In genomic region chr11:98922307-98922706, GRCm38 (mm10) we compare ENCODE assay signal across 8 mouse cellular contexts. TPM values are rescaled to one million over a fixed set of nuclear protein-coding genes. Genes with fewer than 3 reads are reported as not detected.
DNase-seq lines count a peak whose midpoint lies in the region; ATAC-seq lines count a peak whose summit lies in the region.
"Not testable (repeated sequence)": the region's sequence is repeated elsewhere in the genome, so short reads cannot be mapped to it uniquely, and the experiment has no call there.

No protein-coding gene starts in this region.

- H3K27me3 ChIP-seq in intestine, embryonic 15.5 days (replicated peaks); limb, embryonic 11.5 days (ENCODE audit: control insufficient read depth, insufficient read depth, low read length); midbrain, embryonic 11.5 days (ENCODE audit: control insufficient read depth, insufficient read depth, low read length): not testable (repeated sequence)

- 37% methylated on average over 10 of the region's 10 CpGs for WGBS in intestine, embryonic 15.5 days
- 27% methylated on average over 10 of the region's 10 CpGs for WGBS in limb, embryonic 11.5 days
- 59% methylated on average over 10 of the region's 10 CpGs for WGBS in midbrain, embryonic 11.5 days

- peak; percentile 44 for ATAC-seq in activated CD4-positive, CD25-positive, alpha-beta regulatory T cell, adult 4 months
- ATAC-seq in intestine, embryonic 15.5 days; limb, embryonic 11.5 days (ENCODE audit: insufficient number of reproducible peaks, low FRiP score, low TSS enrichment, low read depth); midbrain, embryonic 11.5 days (ENCODE audit: low FRiP score): not testable (repeated sequence)

- peak overlapping the region; percentile 64 for H3K27ac ChIP-seq in intestine, embryonic 15.5 days
- H3K27ac ChIP-seq in limb, embryonic 11.5 days (replicated peaks; ENCODE audit: low read depth, low read length): peak overlapping the region; percentile 77
- not testable (repeated sequence) for H3K27ac ChIP-seq in midbrain, embryonic 11.5 days (ENCODE audit: low read depth, low read length)

- H3K9me3 ChIP-seq in intestine, embryonic 15.5 days; limb, embryonic 11.5 days (ENCODE audit: control insufficient read depth, low read length); midbrain, embryonic 11.5 days (ENCODE audit: control insufficient read depth, low read length): not testable (repeated sequence)

- peaks cover 58% of the 10 kb centered on the region for H3K4me1 ChIP-seq in intestine, embryonic 15.5 days (replicated peaks)
- peaks cover 42% of the 10 kb centered on the region for H3K4me1 ChIP-seq in limb, embryonic 11.5 days (ENCODE audit: control insufficient read depth, insufficient read depth, low read length)
- peaks cover 23% of the 10 kb centered on the region for H3K4me1 ChIP-seq in midbrain, embryonic 11.5 days (ENCODE audit: control insufficient read depth, insufficient read depth, low read length)

- not testable (repeated sequence) for H3K4me3 ChIP-seq in intestine, embryonic 15.5 days (replicated peaks); limb, embryonic 11.5 days (ENCODE audit: low read depth, low read length); midbrain, embryonic 11.5 days (ENCODE audit: low read depth, low read length)

- peak; percentile 79 for DNase-seq in 3T3-L1 (ENCODE audit: low read depth, low spot score)
- peak; percentile 78 for DNase-seq in embryo, embryonic 10 days (ENCODE audit: low spot score)
- DNase-seq in heart, adult 18-20 months: peak; percentile 66 to 82
- peak; percentile 86 for DNase-seq in limb, embryonic 11.5 days (ENCODE audit: low spot score)
- peak; percentile 94 for DNase-seq in midbrain, embryonic 11.5 days (ENCODE audit: low spot score, missing footprints)
- peak; percentile 41 to 64 for DNase-seq in spleen, postnatal 10 days (ENCODE audit: low spot score in 2 of 2)

- H3K9ac ChIP-seq in intestine, embryonic 15.5 days: peak overlapping the region; percentile 12; the same call in 1 of the 2 replicates
- not testable (repeated sequence) for H3K9ac ChIP-seq in limb, embryonic 11.5 days (ENCODE audit: low read length); midbrain, embryonic 11.5 days (ENCODE audit: low read length)

- peak overlapping the region; percentile 22; the same call in 1 of the 2 replicates for H3K4me2 ChIP-seq in intestine, embryonic 15.5 days (replicated peaks)
- H3K4me2 ChIP-seq in limb, embryonic 11.5 days (ENCODE audit: low read depth, severe bottlenecking): peak overlapping the region; percentile 20; the same call in 1 of the 2 replicates
- not testable (repeated sequence) for H3K4me2 ChIP-seq in midbrain, embryonic 11.5 days

- peaks cover 11% of the 10 kb centered on the region for H3K36me3 ChIP-seq in intestine, embryonic 15.5 days
- H3K36me3 ChIP-seq in limb, embryonic 11.5 days (ENCODE audit: control insufficient read depth, insufficient read depth, low read length); midbrain, embryonic 11.5 days (ENCODE audit: control insufficient read depth, insufficient read depth, low read length): not testable (repeated sequence)

RNA-seq across cellular contexts. Expression of gene Rara, which starts 5.3 kb away (rescaled TPM):
- 10 to 100 TPM in 1 of 2 experiments, 1 to 10 TPM in 1; 9.0 to 13.7 TPM for polyA plus RNA-seq in activated CD4-positive, CD25-positive, alpha-beta regulatory T cell, adult 4 months (2017; shearing (Covaris generic))
- total RNA-seq in heart, adult 18-20 months (2021): 10 to 100 TPM in 1 of 2 experiments, 1 to 10 TPM in 1; 8.7 to 10.1 TPM
- 30.7 and 31.5 TPM in 2 replicates for polyA plus RNA-seq in intestine, embryonic 15.5 days (2015; fragmentation: Nextera tagmentation; extraction: Ambion mirVana)
- polyA plus RNA-seq in limb, embryonic 11.5 days (2014; fragmentation: Nextera tagmentation; extraction: Ambion mirVana): 46.7 and 48.7 TPM in 2 replicates
- polyA plus RNA-seq in midbrain, embryonic 11.5 days (2014; fragmentation: Nextera tagmentation; extraction: Ambion mirVana): 13.2 and 14.8 TPM in 2 replicates

RNA-seq across cellular contexts. Expression of gene Cdc6, which starts 14.7 kb away (rescaled TPM):
- 10 to 100 TPM; 10.1 to 17.7 TPM for polyA plus RNA-seq in activated CD4-positive, CD25-positive, alpha-beta regulatory T cell, adult 4 months (2017; shearing (Covaris generic))
- under 1 TPM; 0.40 to 0.41 TPM for total RNA-seq in heart, adult 18-20 months (2021)
- polyA plus RNA-seq in intestine, embryonic 15.5 days (2015; fragmentation: Nextera tagmentation; extraction: Ambion mirVana): 24.0 and 26.7 TPM in 2 replicates
- 58.7 and 63.4 TPM in 2 replicates for polyA plus RNA-seq in limb, embryonic 11.5 days (2014; fragmentation: Nextera tagmentation; extraction: Ambion mirVana)
- 44.3 and 45.0 TPM in 2 replicates for polyA plus RNA-seq in midbrain, embryonic 11.5 days (2014; fragmentation: Nextera tagmentation; extraction: Ambion mirVana)

RNA-seq across cellular contexts. Expression of gene Wipf2, which starts 58.9 kb away (rescaled TPM):
- 10 to 100 TPM; 10.9 to 12.3 TPM for polyA plus RNA-seq in activated CD4-positive, CD25-positive, alpha-beta regulatory T cell, adult 4 months (2017; shearing (Covaris generic))
- 10 to 100 TPM in 1 of 2 experiments, 1 to 10 TPM in 1; 7.3 to 10.1 TPM for total RNA-seq in heart, adult 18-20 months (2021)
- 3.7 and 4.2 TPM in 2 replicates for polyA plus RNA-seq in intestine, embryonic 15.5 days (2015; fragmentation: Nextera tagmentation; extraction: Ambion mirVana)
- 6.3 and 7.4 TPM in 2 replicates for polyA plus RNA-seq in limb, embryonic 11.5 days (2014; fragmentation: Nextera tagmentation; extraction: Ambion mirVana)
- 4.4 and 5.9 TPM in 2 replicates for polyA plus RNA-seq in midbrain, embryonic 11.5 days (2014; fragmentation: Nextera tagmentation; extraction: Ambion mirVana)
